Mouse (Mus musculus): ENCODE data around the gene Tubb4a. TPM values are rescaled to one million over a fixed set of nuclear protein-coding genes. Genes with fewer than 3 reads are reported as not detected.
"Not testable (repeated sequence)": the region's sequence is repeated elsewhere in the genome, so short reads cannot be mapped to it uniquely, and the experiment has no call there.

Tubb4a gene
- 1 to 10 TPM; 4.4 to 6.8 (median 6.6) TPM for total RNA-seq (2022)

DNA sequence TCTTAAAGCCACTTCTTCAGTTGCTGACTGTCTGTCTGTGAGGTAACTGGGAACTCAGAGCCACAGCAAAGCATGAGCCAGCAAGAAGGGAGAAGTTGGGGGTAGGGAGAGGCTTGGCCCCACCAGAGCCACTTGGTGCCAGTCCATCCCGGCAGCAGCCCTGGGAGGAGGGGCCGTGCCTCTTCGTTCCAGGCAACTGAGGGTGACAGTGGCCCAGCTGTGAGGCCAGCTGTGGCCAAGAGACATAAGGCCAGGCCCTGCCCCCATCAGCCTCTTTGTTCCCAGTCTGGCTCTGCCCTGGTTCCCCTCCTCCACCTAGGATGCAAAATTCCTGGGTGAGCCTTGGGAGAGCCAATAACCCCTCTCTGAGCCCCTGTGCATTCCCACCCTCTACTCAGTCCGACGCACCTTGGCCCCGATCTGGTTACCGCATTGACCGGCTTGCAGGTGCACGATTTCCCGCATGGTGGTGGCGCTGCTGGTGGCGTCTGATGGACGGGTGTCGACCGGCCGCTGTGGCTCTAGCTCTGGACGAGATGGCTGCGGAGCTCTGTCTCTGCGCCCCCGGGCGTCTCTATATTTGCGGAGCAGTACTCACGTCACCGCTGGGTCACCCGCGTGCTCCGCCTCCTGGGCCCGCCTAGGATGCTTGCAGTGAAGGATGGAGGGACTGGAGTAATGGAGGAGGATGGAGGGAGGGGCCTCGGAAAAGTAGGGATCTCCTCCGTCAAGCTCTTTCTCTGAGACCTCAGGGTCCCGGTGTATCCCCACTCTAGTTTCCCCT, at the start of gene Tubb4a:
Gene Tubb4a (minus strand): TSS at position 734 of the 784 bp plus-strand sequence.
- DNase-seq: no peak

DNA sequence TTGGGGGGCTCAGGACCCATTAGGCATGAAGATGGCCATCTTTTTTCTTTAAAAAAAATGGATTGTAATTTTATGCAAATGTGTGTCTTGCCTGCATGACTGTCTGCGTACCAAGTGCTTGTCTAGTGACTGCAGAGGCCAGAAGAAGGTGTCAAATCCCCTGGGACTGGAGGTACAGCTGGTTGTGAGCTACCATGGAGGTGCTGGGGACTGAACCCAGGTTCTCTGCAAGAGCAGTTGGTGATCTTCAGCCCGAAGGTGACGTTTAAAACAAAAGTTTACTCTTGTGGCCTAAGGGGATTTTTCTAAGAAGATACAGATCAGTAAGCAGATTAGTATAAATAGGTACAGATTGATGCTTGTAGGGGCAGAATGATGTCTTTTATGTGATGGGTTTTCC, 48.1 kb upstream of the Tubb4a start:
- DNase-seq: no peak

DNA sequence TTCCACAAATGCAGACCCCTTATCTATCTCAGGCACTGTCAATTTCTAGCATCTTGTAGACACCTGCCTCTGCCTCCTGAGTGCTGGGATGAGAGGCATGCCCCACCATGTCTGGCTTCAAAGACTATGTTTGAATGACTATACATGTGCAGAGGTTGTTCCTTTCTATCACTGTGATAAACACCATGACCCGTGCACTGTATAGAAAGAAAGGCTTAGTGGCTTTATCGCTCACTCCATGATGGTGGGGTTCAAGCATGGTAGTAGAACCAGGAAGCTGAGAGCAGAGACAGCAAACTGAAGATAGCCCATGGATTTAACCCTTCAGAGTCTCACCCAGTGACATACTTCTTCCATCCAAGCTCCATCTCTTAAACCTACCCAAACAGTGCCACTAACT, 47.1 kb upstream of the Tubb4a start:
- DNase-seq: no peak

DNA sequence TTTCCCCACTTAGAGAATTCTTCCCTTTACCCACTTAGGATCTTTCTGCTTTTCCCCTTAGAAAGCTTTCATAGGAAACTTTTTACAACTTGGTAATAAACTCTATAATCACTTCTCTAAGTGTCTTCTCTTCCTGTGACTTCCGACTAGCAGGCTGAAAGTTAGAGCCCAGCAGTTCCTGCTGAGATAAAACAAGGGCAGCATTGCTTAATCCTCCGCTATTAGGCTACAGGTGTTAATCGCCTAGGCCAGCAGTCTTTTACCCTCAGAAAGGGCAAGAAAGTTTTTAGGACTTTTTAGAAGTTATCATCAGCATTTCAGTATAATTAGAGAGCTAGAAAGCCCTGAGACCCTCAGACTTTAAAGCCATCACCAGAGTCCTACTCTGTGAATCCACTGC, 46.4 kb upstream of the Tubb4a start:
- DNase-seq: not testable (repeated sequence)

- no peak for DNase-seq
Measured at GRCm38 (mm10) chr17:57131793-57132192, 44.2 kb upstream of the Tubb4a start.

- DNase-seq: no peak
Measured at GRCm38 (mm10) chr17:57125853-57126622, 38.5 kb upstream of the Tubb4a start.

DNA sequence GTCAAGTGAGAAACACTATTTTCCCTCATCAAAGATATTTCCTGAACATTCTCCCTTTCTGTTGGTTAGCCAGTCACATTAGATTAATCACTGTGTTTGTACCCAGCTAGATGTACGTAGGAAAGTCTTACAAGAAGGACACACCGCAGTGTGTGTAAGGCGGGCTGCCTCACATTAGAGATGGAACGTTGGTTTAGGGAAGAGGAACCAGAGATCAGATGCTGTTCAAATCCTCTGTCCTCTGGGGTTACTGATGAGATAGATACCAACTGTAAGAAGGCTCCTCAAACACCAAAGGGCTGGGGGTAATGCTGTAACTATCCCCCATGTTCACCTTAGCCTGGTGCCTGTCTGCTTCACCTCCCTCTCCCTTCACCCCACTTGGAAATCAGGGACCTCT, 37.2 kb upstream of the Tubb4a start:
- DNase-seq: no peak

- no peak for DNase-seq
Measured at GRCm38 (mm10) chr17:57123192-57124118, 35.9 kb upstream of the Tubb4a start.

- no peak for DNase-seq
Measured at GRCm38 (mm10) chr17:57121856-57122255, 34.3 kb upstream of the Tubb4a start.

DNA sequence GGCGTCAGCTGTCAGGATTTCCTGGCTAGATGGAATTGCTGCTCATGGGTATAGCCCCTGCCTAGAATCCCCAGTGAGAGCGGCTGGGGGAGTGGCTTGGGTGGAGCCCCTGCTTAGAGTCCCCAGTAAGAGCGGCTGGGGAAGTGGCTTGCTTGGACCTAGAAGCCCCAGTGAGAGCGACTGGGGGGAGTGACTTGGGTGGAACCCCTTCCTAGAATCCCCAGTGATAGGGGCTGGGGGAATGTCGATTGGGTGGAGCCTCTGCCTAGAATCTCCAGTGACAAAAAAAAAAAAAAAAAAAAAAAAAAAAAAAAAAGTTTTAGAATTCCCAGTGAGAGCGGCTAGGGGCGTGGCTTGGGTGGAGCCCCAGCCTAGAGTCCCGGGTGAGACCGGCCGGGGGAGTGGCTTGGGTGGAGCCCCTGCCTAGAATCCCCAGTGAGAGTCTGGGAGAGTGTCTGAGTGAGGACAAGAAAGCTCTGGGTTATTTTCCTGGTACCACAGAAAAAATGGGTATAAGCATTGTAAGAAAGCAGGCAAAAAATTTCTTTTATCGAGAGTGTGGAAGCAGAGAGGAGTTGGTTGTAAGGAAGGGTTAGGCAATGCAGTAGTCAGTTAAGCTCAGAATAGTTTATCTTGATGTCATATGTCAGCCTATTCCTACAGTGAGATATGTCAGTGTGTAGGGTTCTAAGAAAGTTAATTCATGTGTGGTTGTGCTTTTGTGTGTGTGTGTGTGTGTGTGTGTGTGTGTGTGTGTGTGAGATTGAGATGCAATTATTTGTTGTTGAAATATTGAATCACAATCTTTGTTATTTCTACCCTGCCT, 31.2 kb upstream of the Tubb4a start:
- DNase-seq: no peak

DNA sequence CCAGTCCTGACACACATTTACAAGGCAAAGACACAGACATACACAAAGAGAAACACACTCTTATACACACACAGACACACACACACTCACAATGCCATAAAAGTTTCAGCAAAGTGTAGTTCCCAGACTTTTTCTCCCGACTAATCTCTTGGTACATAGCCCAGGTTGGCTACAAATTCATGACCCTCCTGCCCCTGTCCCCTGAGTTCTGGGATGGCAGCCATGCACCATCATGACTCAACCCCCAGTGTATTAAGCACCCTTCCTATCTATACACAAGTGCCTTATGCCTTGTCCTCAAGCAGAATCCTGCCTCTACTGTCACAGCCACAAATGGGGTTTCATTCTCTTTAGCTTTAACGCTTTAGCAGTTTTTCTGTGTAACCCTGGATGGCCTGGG, 29.2 kb upstream of the Tubb4a start:
- DNase-seq: no peak

GRCm38 (mm10) chr17:57112768-57113474, 25.3 kb upstream of the Tubb4a start:
- no peak for DNase-seq

- DNase-seq: no peak
Measured at GRCm38 (mm10) chr17:57110005-57110404, 22.4 kb upstream of the Tubb4a start.

DNA sequence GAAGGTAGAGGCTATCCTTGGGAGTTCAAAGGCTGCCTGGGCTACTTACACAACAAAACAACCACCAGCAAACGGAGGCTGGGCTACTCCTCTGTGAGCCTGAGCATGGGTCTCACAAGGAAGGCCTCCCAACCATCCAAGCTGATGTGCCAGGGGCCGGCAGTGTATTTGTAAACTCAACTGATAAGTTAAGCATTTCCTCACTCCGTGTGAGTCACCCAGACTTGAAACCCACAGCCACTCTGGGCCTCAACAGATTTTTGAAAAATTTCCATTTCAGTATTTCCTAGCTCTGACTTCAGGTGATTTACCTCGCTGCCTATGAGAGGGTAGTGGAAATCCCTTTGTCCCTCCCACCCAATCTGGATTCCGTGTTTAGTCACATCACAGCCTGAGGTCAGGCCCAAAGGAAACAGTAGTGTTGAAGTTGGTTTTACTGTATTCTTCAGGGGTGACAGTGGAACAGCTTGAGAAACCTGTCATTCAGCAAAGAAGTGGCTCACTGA, 21.1 kb upstream of the Tubb4a start:
- no peak for DNase-seq

DNA sequence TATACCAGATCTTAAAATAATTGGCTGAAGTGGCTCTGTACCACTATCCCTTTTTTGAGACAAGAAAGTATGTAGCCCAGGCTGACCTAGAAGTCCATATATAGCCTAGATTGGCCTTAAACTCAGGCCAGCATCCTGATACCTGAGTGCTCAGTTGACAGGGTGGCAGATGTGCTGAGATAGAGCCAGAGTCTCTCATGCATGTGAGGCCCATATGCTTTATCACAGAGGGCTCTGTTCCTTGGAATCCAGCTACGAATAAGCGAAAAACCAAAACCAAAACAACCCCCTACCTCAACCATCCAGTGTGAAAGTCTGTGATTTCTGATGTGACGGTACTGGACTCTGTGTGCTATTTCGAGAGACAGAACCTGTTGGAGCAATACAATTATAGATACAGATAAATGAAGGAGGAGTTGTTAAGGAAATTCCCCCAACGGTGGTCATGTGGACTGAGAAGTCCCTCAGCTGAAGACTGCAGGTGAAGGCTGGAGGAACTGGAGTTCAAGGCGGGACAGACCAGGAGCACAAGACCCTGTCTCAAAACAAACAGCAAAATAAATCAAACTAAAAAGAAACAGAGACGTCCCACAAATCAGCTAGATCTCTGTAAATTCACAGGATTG, 20.6 kb upstream of the Tubb4a start:
- no peak for DNase-seq

DNA sequence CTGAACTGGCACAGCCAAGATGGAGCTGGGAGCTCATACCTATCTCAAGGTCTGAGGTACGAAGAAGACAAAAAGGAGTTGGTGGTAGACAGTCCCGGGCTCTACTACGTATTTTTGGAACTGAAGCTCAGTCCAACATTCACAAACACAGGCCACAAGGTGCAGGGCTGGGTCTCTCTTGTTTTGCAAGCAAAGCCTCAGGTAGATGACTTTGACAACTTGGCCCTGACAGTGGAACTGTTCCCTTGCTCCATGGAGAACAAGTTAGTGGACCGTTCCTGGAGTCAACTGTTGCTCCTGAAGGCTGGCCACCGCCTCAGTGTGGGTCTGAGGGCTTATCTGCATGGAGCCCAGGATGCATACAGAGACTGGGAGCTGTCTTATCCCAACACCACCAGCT, 19.5 kb upstream of the Tubb4a start:
- DNase-seq: no peak

DNA sequence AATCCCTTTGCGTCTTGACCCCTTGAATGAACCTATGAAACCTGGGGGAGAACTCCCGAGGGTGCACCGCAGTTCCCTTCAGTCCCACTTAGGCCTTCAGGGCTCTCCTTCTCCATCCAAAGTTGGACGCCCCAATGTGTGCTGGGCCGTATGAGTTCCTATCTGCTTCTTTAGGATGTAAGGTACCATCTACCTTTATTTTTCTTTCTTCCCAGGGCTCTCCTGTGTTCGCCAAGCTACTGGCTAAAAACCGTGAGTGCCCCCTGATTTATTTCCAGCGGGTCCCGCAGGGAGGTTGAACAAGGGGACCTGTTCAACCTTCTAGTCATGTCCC, 18.4 kb upstream of the Tubb4a start:
- DNase-seq: no peak

DNA sequence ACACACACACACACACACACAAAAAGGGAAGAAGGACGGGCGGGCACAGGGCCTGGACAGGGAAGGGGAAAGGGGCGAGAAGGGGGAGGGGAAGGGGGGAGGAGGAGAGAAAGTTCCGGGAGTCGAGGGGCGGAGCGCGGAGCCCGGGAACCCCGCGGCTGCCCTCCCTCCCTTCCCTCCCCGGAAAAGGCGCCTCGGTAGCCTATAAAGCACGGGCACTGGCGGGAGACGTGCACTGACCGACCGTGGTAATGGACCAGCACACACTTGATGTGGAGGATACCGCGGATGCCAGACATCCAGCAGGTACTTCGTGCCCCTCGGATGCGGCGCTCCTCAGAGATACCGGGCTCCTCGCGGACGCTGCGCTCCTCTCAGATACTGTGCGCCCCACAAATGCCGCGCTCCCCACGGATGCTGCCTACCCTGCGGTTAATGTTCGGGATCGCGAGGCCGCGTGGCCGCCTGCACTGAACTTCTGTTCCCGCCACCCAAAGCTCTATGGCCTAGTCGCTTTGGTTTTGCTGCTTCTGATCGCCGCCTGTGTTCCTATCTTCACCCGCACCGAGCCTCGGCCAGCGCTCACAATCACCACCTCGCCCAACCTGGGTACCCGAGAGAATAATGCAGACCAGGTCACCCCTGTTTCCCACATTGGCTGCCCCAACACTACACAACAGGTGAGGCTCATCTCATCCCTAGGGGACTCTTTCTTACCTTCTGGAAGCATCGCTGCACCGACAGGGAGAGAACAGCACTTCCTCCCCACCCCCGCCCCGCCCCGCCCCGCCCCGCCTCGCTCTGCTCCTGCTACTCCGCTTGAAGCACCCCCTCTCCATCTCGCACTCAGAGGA, 17.8 kb upstream of the Tubb4a start, which contains the start of gene Tnfsf9:
Gene Tnfsf9 (plus strand): TSS at position 145 of the 854 bp plus-strand sequence.
- DNase-seq: no peak

GRCm38 (mm10) chr17:57104496-57104895, 16.9 kb upstream of the Tubb4a start:
- no peak for DNase-seq

DNA sequence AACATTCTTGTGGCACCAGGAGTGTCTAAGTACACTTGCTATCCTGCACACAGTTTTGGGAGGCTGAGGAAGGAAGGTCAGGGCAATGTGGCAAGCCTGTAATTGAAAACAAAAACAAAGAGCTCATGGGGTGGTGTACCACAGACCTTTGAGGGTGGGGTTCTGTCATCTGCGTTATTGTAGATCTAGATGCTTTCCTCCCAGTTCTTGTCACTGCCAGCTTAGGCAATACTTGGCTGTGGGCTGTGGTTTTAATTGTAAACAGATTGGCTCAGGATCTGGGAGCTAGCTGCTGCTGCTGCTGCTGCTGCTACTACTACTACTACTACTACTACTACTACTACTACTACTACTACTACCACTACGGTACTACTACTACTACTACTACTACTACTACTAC, 14.7 kb upstream of the Tubb4a start:
- DNase-seq: no peak

All from adrenal gland, adult 8-10 months (tissue).